In the genomic region with DNA sequence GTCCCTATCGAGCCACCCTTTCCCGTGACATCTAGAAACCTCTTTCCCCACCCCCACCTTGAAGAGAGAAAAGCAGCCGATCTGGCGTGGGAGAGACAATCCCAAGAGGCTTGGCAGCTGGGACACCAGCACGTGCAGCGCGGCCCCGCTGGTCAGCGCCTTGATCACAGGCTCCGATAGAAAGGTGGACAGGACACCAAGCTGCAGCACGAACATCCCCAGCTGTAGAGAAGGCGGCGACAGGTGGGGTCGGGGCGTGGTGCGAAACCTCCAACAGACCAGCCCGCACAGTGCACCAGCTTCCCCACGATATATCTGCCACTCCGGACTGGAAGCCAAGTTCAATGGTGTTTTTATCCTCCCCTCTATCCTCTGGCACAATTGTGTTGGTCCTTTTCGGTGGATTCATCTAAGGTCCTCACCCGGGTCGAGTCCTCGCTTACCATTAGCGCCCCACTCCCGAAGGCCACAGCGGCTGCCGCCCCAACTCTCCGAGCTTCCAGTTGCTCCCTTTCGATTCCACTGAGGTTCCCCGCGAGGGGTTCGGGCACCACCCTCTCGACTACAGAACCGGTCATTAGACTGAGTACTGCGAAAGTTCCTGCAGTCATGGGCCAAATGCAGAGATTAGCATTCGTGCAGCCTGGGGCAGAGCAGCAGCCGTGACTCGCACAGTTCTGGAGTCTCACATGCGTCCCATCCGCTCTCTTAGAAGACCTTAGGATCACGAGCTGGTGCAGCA, we compare ENCODE assay signal across 9 mouse cellular contexts. TPM values are rescaled to one million over a fixed set of nuclear protein-coding genes. Genes with fewer than 3 reads are reported as not detected.
DNase-seq lines count a peak whose midpoint lies in the region; ATAC-seq and TF ChIP-seq lines count a peak whose summit lies in the region.
"Had no signal": no experiment of that assay in that cellular context is flagged by ENCODE, and none has a peak within 500 bp of the region (broad histone marks: within the 10 kb centered on the region; RNA-seq: fewer than 3 reads in every experiment).

No protein-coding gene starts in this region.

- DNase-seq in layer of hippocampus, adult 2 months (ENCODE audit: low spot score in 2 of 2): no peak
- DNase-seq in layer of hippocampus, adult 18-20 months (ENCODE audit: low spot score in 2 of 2): no peak
- DNase-seq in midbrain, embryonic 11.5 days (ENCODE audit: low spot score, missing footprints): peak; percentile 92
- no peak for DNase-seq in ovary, postnatal 14 days (ENCODE audit: low spot score)
- no peak for DNase-seq in adrenal gland, postnatal 25 days

- no peak for TF ChIP-seq CTCF in layer of hippocampus, adult 2 months (conservative IDR thresholded peaks at IDR 0.05)

- H3K4me3 ChIP-seq in layer of hippocampus, adult 2 months: peak overlapping the region; percentile 62
- H3K4me3 ChIP-seq in embryonic facial prominence, embryonic 12.5 days: peak overlapping the region; percentile 19
- peak overlapping the region; percentile 32 for H3K4me3 ChIP-seq in hindbrain, embryonic 16.5 days (ENCODE audit: low read length)
- H3K4me3 ChIP-seq in midbrain, embryonic 11.5 days (ENCODE audit: low read depth, low read length): peak overlapping the region; percentile 21

- H3K9ac ChIP-seq in embryonic facial prominence, embryonic 12.5 days: no peak overlapping the region
- H3K9ac ChIP-seq in hindbrain, embryonic 16.5 days (ENCODE audit: low read depth, low read length): peak overlapping the region; percentile 18; the same call in 1 of the 2 replicates
- H3K9ac ChIP-seq in midbrain, embryonic 11.5 days (ENCODE audit: low read length): no peak overlapping the region

- H3K4me1 ChIP-seq in embryonic facial prominence, embryonic 12.5 days: peaks cover 29% of the 10 kb centered on the region
- H3K4me1 ChIP-seq in hindbrain, embryonic 16.5 days (ENCODE audit: control insufficient read depth, insufficient read depth, low read depth, low read length): peaks cover 15% of the 10 kb centered on the region
- peaks cover 12% of the 10 kb centered on the region for H3K4me1 ChIP-seq in midbrain, embryonic 11.5 days (ENCODE audit: control insufficient read depth, insufficient read depth, low read length)

- peak overlapping the region; percentile 44 for H3K4me2 ChIP-seq in embryonic facial prominence, embryonic 12.5 days (replicated peaks)
- peak overlapping the region; percentile 58 for H3K4me2 ChIP-seq in hindbrain, embryonic 16.5 days (ENCODE audit: low read length)
- peak overlapping the region; percentile 50 for H3K4me2 ChIP-seq in midbrain, embryonic 11.5 days

- no peak for ATAC-seq in embryonic facial prominence, embryonic 12.5 days (ENCODE audit: insufficient number of reproducible peaks, insufficient read depth, low FRiP score, low TSS enrichment)
- ATAC-seq in hindbrain, embryonic 16.5 days: no peak
- ATAC-seq in midbrain, embryonic 11.5 days (ENCODE audit: low FRiP score): no peak; the same call in 1 of the 2 replicates
- ATAC-seq in monocyte, adult 5-6 weeks (replicated peaks; ENCODE audit: insufficient number of reproducible peaks, low FRiP score, low TSS enrichment, poor library complexity, severe bottlenecking): no peak

- peaks cover 58% of the 10 kb centered on the region for H3K27me3 ChIP-seq in embryonic facial prominence, embryonic 12.5 days
- H3K27me3 ChIP-seq in hindbrain, embryonic 16.5 days (replicated peaks; ENCODE audit: control insufficient read depth, insufficient read depth, low read length): peaks cover 37% of the 10 kb centered on the region
- peaks cover 49% of the 10 kb centered on the region for H3K27me3 ChIP-seq in midbrain, embryonic 11.5 days (ENCODE audit: control insufficient read depth, insufficient read depth, low read length)

- WGBS in embryonic facial prominence, embryonic 12.5 days: 4% methylated on average over 41 of the region's 41 CpGs
- WGBS in hindbrain, embryonic 16.5 days: 3% methylated on average over 41 of the region's 41 CpGs
- 4% methylated on average over 41 of the region's 41 CpGs for WGBS in midbrain, embryonic 11.5 days

- no peaks in the 10 kb centered on the region for H3K9me3 ChIP-seq in embryonic facial prominence, embryonic 12.5 days
- H3K9me3 ChIP-seq in hindbrain, embryonic 16.5 days (ENCODE audit: control insufficient read depth, low read length): no peaks in the 10 kb centered on the region
- H3K9me3 ChIP-seq in midbrain, embryonic 11.5 days (ENCODE audit: control insufficient read depth, low read length): no peaks in the 10 kb centered on the region

- peaks cover 9% of the 10 kb centered on the region; the same call in 1 of the 2 replicates for H3K36me3 ChIP-seq in embryonic facial prominence, embryonic 12.5 days
- H3K36me3 ChIP-seq in hindbrain, embryonic 16.5 days (ENCODE audit: control insufficient read depth, insufficient read depth, low read length): no peaks in the 10 kb centered on the region
- H3K36me3 ChIP-seq in midbrain, embryonic 11.5 days (ENCODE audit: control insufficient read depth, insufficient read depth, low read length): no peaks in the 10 kb centered on the region

- peak overlapping the region; percentile 89 for H3K27ac ChIP-seq in layer of hippocampus, adult 2 months
- no peak overlapping the region for H3K27ac ChIP-seq in embryonic facial prominence, embryonic 12.5 days
- H3K27ac ChIP-seq in hindbrain, embryonic 16.5 days (ENCODE audit: low read depth, low read length): no peak overlapping the region
- H3K27ac ChIP-seq in midbrain, embryonic 11.5 days (ENCODE audit: low read depth, low read length): no peak overlapping the region
- H3K27ac ChIP-seq: macrophage had no signal

RNA-seq across cellular contexts. Expression of a gene that starts 2.0 kb away (rescaled TPM):
- total RNA-seq in layer of hippocampus, adult 2 months (2021): 10 to 100 TPM; 21.9 to 25.4 TPM
- total RNA-seq in layer of hippocampus, adult 18-20 months (2021): 10 to 100 TPM; 10.2 to 13.5 TPM
- polyA plus RNA-seq in embryonic facial prominence, embryonic 12.5 days (2016; fragmentation: Nextera tagmentation; extraction: Ambion mirVana): 1.9 and 3.0 TPM in 2 replicates
- 1.4 and 1.5 TPM in 2 replicates for polyA plus RNA-seq in hindbrain, embryonic 16.5 days (2015; fragmentation: Nextera tagmentation; extraction: Ambion mirVana)
- 0.51 and 0.58 TPM in 2 replicates for polyA plus RNA-seq in midbrain, embryonic 11.5 days (2014; fragmentation: Nextera tagmentation; extraction: Ambion mirVana)
- total RNA-seq in monocyte, adult 5-6 weeks (2017): 3.2 to 4.2 TPM (median 3.5 TPM) in 3 replicates
- total RNA-seq in adrenal gland, postnatal 25 days (2021): 3.2 and 6.0 TPM in 2 replicates

RNA-seq across cellular contexts. Expression of a gene that starts 11.4 kb away (rescaled TPM):
- total RNA-seq in layer of hippocampus, adult 2 months (2021): 100 to 1,000 TPM; 395 to 408 TPM
- total RNA-seq in layer of hippocampus, adult 18-20 months (2021): 100 to 1,000 TPM; 338 to 373 TPM
- polyA plus RNA-seq in embryonic facial prominence, embryonic 12.5 days (2016; fragmentation: Nextera tagmentation; extraction: Ambion mirVana): 85.0 and 96.5 TPM in 2 replicates
- polyA plus RNA-seq in hindbrain, embryonic 16.5 days (2015; fragmentation: Nextera tagmentation; extraction: Ambion mirVana): 29.0 and 29.1 TPM in 2 replicates
- 25.8 and 28.2 TPM in 2 replicates for polyA plus RNA-seq in midbrain, embryonic 11.5 days (2014; fragmentation: Nextera tagmentation; extraction: Ambion mirVana)
- 1.9 TPM in 1 of 3 replicates, not detected in the others for total RNA-seq in monocyte, adult 5-6 weeks (2017)
- 27.9 and 28.7 TPM in 2 replicates for total RNA-seq in adrenal gland, postnatal 25 days (2021)
- polyA plus RNA-seq: macrophage had no signal

RNA-seq across cellular contexts. Expression of a gene that starts 13.4 kb away (rescaled TPM):
- 100 to 1,000 TPM; 116 to 123 TPM for total RNA-seq in layer of hippocampus, adult 2 months (2021)
- 100 to 1,000 TPM; 122 to 124 TPM for total RNA-seq in layer of hippocampus, adult 18-20 months (2021)
- polyA plus RNA-seq in embryonic facial prominence, embryonic 12.5 days (2016; fragmentation: Nextera tagmentation; extraction: Ambion mirVana): 4.6 and 6.2 TPM in 2 replicates
- polyA plus RNA-seq in hindbrain, embryonic 16.5 days (2015; fragmentation: Nextera tagmentation; extraction: Ambion mirVana): 59.0 and 74.1 TPM in 2 replicates
- 8.1 and 9.4 TPM in 2 replicates for polyA plus RNA-seq in midbrain, embryonic 11.5 days (2014; fragmentation: Nextera tagmentation; extraction: Ambion mirVana)
- 166 to 275 TPM (median 211 TPM) in 3 replicates for total RNA-seq in monocyte, adult 5-6 weeks (2017)
- 6.8 and 8.5 TPM in 2 replicates for total RNA-seq in adrenal gland, postnatal 25 days (2021)

RNA-seq across cellular contexts. Expression of a gene that starts 17.1 kb away (rescaled TPM):
- total RNA-seq in layer of hippocampus, adult 2 months (2021): 100 to 1,000 TPM; 227 to 255 TPM
- total RNA-seq in layer of hippocampus, adult 18-20 months (2021): 100 to 1,000 TPM; 210 to 217 TPM
- polyA plus RNA-seq in embryonic facial prominence, embryonic 12.5 days (2016; fragmentation: Nextera tagmentation; extraction: Ambion mirVana): 172 and 173 TPM in 2 replicates
- 213 and 233 TPM in 2 replicates for polyA plus RNA-seq in hindbrain, embryonic 16.5 days (2015; fragmentation: Nextera tagmentation; extraction: Ambion mirVana)
- 130 and 138 TPM in 2 replicates for polyA plus RNA-seq in midbrain, embryonic 11.5 days (2014; fragmentation: Nextera tagmentation; extraction: Ambion mirVana)
- total RNA-seq in monocyte, adult 5-6 weeks (2017): 3.8 to 17.3 TPM (median 8.8 TPM) in 3 replicates
- total RNA-seq in adrenal gland, postnatal 25 days (2021): 89.7 and 96.8 TPM in 2 replicates

RNA-seq across cellular contexts. Expression of a gene that starts 32.9 kb away (rescaled TPM):
- total RNA-seq in layer of hippocampus, adult 2 months (2021): 10 to 100 TPM; 98.0 to 98.6 TPM
- total RNA-seq in layer of hippocampus, adult 18-20 months (2021): 100 to 1,000 TPM; 103 to 114 TPM
- polyA plus RNA-seq in embryonic facial prominence, embryonic 12.5 days (2016; fragmentation: Nextera tagmentation; extraction: Ambion mirVana): 29.0 and 30.5 TPM in 2 replicates
- polyA plus RNA-seq in hindbrain, embryonic 16.5 days (2015; fragmentation: Nextera tagmentation; extraction: Ambion mirVana): 20.5 and 20.7 TPM in 2 replicates
- polyA plus RNA-seq in midbrain, embryonic 11.5 days (2014; fragmentation: Nextera tagmentation; extraction: Ambion mirVana): 10.3 and 11.4 TPM in 2 replicates
- 15.7 to 32.0 TPM (median 21.5 TPM) in 3 replicates for total RNA-seq in monocyte, adult 5-6 weeks (2017)
- total RNA-seq in adrenal gland, postnatal 25 days (2021): 38.4 and 48.8 TPM in 2 replicates

Comparison
In these comparisons a context has a peak if more than half of its experiments do, and no peak if none do; other contexts are left out.
1. RNA of a gene that starts 13.4 kb away (total RNA-seq): 166 to 275 TPM in monocyte, adult 5-6 weeks, 122 to 124 TPM in layer of hippocampus, adult 18-20 months and 116 to 123 TPM in layer of hippocampus, adult 2 months; 6.8 to 8.5 TPM in adrenal gland, postnatal 25 days; every median in the first group is over 10 times any median in the second.
2. Peak in every context shown above with its lines, with median percentiles within 50 percentile points of each other: H3K4me3 ChIP-seq and H3K4me2 ChIP-seq.